Mouse (Mus musculus) spleen, adult 2 months (tissue): Measurements from ENCODE around the gene Hmgcs1. TPM values are rescaled to one million over a fixed set of nuclear protein-coding genes. Genes with fewer than 3 reads are reported as not detected.
"Not testable (repeated sequence)": the region's sequence is repeated elsewhere in the genome, so short reads cannot be mapped to it uniquely, and the experiment has no call there.

Experiments used
- DNase-seq, 2 experiments: peaks; one replicate each; pipeline versions ENCODE4 v3.0.0 to v3.0.0-alpha.2; 2012 to 2021; ENCODE audit warnings: low spot score in 2 of 2, low read depth in 1 of 2
- H3K27ac ChIP-seq: fragments of 200-500 bp; 2 replicates; pipeline ENCODE4 v1.5.1; 2012; ENCODE audit warnings: low read length, inconsistent platforms; ENCODE audit not compliant: insufficient read depth
- H3K27me3 ChIP-seq: fragments of 200-500 bp; 2 replicates; pipeline ENCODE4 v1.6.1; 2012; ENCODE audit warnings: mild to moderate bottlenecking, moderate library complexity, low read length, inconsistent platforms; ENCODE audit not compliant: control insufficient read depth, insufficient read depth
- H3K36me3 ChIP-seq: fragments of 200-500 bp; 2 replicates; pipeline ENCODE4 v1.6.1; 2012; ENCODE audit warnings: mild to moderate bottlenecking, low read length, inconsistent platforms; ENCODE audit not compliant: control insufficient read depth, insufficient read depth
- H3K4me1 ChIP-seq: fragments of 200-500 bp; 2 replicates; pipeline ENCODE4 v1.6.1; 2011; ENCODE audit warnings: inconsistent platforms; ENCODE audit not compliant: control insufficient read depth, insufficient read depth, insufficient read length
- H3K4me3 ChIP-seq: fragments of 200-500 bp; 2 replicates; pipeline ENCODE4 v1.5.1; 2011; ENCODE audit warnings: mild to moderate bottlenecking, inconsistent platforms; ENCODE audit not compliant: insufficient read depth, insufficient read length; ENCODE audit errors: extremely low read depth
- CTCF ChIP-seq: fragments of 200-500 bp; IDR thresholded peaks from 2 replicates; pipeline ENCODE4 v1.5.1; 2011; ENCODE audit warnings: mild to moderate bottlenecking, inconsistent platforms; ENCODE audit not compliant: insufficient read depth, insufficient read length, insufficient replicate concordance; ENCODE audit errors: extremely low read depth
- POLR2A ChIP-seq: fragments of 200-500 bp; IDR thresholded peaks from 2 replicates; pipeline ENCODE4 v1.6.1; 2011; ENCODE audit warnings: low read depth, low read length, inconsistent platforms
- WGBS: fragments of 180-500 bp; shearing (Covaris S2); methylation state at CpG from one replicate; pipeline ENCODE4 v1.1.7; 2018; 5-methylcytosine and 5-hydroxymethylcytosine counted together
- polyA plus RNA-seq: library from polyadenylated mRNA; depleted of rRNA; stranded (reverse); fragments of >200 nt; gene quantifications from 2 replicates; pipeline ENCODE4 v1.2.3, GENCODE M21; 2012

The Hmgcs1 gene
- polyA plus RNA-seq, 1 experiment: 7.1 TPM

DNA sequence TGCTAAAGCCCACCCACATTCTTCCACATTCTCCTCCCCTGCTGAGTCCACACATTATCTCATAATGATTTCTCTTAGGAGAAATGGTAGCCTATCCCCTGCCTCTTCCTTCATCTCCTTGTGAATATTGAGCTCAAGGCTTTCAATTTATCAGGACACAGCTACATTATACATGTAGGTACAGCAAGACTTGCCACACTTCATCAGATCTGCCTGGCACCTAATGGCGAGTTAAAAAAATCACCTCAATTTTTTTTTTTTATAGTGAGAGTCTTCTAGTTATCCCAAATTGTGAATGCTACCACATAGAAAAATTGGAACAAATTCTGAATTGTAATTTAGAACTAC lies 40.5 kb upstream of the Hmgcs1 start:
- H3K27me3 ChIP-seq: no peaks in the 10 kb centered on the region
- TF ChIP-seq POLR2A (no peak), CTCF (no peak)
- no peak overlapping the region for H3K4me3 ChIP-seq
- WGBS: 84% methylated on average over 1 of the region's 1 CpGs
- no peaks in the 10 kb centered on the region for H3K4me1 ChIP-seq
- no peak for DNase-seq
- no peaks in the 10 kb centered on the region for H3K36me3 ChIP-seq
- no peak overlapping the region for H3K27ac ChIP-seq

DNA sequence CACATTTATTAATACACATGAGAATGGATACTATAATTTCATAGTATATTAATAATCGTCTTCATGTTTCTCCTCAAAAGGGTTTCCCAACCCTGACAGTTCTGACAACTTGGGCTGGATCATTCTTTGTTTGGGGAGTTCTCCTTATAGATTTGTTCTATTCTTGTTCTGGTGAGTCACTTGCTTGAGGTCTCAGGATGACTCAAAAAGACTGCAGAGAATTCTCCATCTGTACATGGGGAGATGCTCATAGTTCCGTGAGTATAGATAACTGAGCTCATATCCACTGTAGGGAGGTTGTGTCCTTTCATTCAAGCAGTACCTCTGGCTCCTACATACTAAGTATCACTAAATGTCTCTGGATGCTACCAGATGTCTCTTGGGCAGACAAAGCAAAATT lies 35.4 kb upstream of the Hmgcs1 start:
- H3K4me1 ChIP-seq: no peaks in the 10 kb centered on the region
- no peaks in the 10 kb centered on the region for H3K36me3 ChIP-seq
- no peak for DNase-seq
- H3K4me3 ChIP-seq: no peak overlapping the region
- no peaks in the 10 kb centered on the region for H3K27me3 ChIP-seq
- no peak overlapping the region for H3K27ac ChIP-seq
- WGBS: 94% methylated on average over 2 of the region's 2 CpGs
- TF ChIP-seq POLR2A (no peak), CTCF (no peak)

DNA sequence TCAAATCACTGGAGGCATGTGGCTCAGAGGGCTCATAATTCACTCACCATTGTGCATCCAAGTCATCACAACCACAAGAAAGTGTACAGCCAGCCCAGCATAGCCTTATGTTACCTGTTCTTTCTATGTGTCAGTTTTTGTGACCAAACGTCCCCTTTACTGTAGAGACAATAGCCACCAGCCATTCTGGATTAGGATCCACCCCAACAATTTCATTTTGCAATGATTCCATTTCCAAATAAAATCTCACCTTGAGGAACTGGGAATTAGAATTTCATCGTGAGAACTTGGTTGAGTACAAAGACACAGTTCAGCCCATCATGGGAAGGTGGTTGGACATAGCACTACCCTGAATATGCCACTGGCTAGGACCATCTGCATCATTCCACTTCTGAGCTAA lies 33.9 kb upstream of the Hmgcs1 start:
- no peak for TF ChIP-seq CTCF
- TF ChIP-seq POLR2A: no peak
- no peak overlapping the region for H3K4me3 ChIP-seq
- no peak overlapping the region for H3K27ac ChIP-seq
- no peaks in the 10 kb centered on the region for H3K36me3 ChIP-seq
- no peaks in the 10 kb centered on the region for H3K27me3 ChIP-seq
- no peak for DNase-seq
- WGBS: 78% methylated on average over 2 of the region's 2 CpGs
- no peaks in the 10 kb centered on the region for H3K4me1 ChIP-seq

DNA sequence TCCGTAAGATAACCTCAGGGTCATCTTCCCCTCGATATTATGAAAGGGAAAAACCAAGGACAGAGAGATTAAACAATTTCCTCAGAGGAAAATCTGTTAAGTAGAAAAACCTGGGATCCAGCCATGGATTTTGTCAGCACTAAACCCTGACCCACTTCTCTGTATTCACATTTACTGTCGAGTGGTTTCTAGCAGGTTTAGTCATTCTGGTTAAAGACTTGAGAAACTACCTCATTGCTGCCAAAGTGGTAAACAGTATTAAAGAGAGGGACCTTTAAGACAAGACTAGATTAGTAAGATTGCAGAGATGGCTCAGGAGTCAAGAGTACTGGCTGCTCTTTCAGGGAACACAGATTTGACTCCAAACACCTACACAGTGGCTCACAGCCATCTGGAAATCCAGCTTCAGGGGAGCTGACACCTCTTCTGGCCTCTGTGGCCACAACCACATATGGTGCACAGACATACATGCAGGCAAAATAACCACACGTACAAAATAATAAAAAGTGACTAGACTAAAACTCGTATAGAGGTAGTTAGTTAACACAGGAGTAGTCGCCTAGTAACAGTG lies 33.2 kb upstream of the Hmgcs1 start:
- Histone ChIP-seq H3K27ac (no peak overlapping the region), H3K36me3 (no peaks in the 10 kb centered on the region), H3K4me3 (no peak overlapping the region), H3K4me1 (no peaks in the 10 kb centered on the region), H3K27me3 (no peaks in the 10 kb centered on the region)
- no peak for TF ChIP-seq POLR2A
- no peak for TF ChIP-seq CTCF
- DNase-seq: no peak
- WGBS: 70% methylated on average over 6 of the region's 6 CpGs

DNA sequence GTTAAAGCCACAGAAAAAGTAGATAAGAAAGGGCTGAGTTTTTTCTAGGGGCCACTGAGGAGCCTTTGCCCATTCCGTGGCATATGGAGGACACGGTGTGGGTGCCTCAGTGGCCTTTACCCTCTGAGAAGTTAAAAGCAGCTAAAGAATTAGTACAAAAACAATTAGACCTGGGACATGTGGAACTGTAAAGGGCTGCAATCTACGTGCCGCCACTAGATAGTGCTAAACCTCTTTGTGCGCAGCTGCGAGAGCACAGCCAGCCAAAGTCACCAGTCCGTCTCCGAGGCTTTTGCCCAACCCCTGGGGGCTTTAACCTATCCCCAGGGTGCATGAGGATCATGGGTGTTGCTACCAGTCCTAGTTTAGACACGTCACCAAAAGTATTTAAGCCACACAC lies 28.8 kb upstream of the Hmgcs1 start:
- H3K36me3 ChIP-seq, H3K27ac ChIP-seq, H3K27me3 ChIP-seq, DNase-seq, H3K4me3 ChIP-seq, H3K4me1 ChIP-seq: not testable (repeated sequence)
- WGBS: 80% methylated on average over 6 of the region's 9 CpGs

DNA sequence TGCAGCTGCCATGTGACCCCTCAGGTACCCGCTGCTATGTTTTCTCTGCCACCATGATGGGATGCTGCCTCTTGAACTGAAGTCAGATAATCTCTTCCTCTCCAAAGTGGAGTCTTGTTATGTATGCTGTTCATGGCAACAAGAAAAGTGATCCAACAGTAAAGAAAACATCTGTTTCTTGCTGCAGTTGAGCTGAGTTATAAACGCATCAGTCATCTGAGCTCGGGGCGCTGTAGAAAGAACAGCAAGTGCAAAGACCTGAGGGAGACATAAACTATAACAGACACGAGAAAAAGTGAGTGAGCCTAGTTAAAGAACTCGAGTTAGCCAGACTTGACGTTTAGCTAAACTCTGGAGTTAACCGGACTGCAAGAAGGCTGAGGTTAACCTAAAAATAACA lies 11.4 kb upstream of the Hmgcs1 start:
- H3K27me3 ChIP-seq: no peaks in the 10 kb centered on the region
- no peaks in the 10 kb centered on the region for H3K36me3 ChIP-seq
- no peak for DNase-seq
- no peaks in the 10 kb centered on the region for H3K4me1 ChIP-seq
- no peak overlapping the region for H3K4me3 ChIP-seq
- TF ChIP-seq POLR2A (no peak), CTCF (no peak)
- H3K27ac ChIP-seq: no peak overlapping the region
- WGBS: 86% methylated on average over 8 of the region's 8 CpGs

DNA sequence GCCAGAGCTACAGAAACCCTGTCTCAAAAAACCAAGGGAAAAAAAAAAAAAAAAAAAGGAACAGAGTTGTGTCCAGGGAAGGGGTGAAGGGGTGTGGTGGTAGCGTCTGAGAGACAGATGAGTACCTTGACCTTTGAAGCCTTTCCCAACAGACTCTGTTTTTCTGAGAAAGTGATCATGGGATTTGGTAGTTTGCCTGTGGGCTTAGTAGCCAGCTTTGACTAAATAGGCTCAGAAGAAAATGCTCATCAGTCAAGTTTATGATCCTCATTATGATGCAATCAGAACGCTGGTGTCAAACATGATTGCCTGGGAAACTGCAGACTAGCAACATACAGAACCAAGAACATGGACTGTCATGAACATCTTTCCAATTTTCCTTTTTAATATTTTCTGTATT lies 10.5 kb upstream of the Hmgcs1 start:
- WGBS: 94% methylated on average over 2 of the region's 2 CpGs
- Histone ChIP-seq H3K4me1 (no peaks in the 10 kb centered on the region), H3K4me3 (no peak overlapping the region), H3K36me3 (no peaks in the 10 kb centered on the region), H3K27me3 (no peaks in the 10 kb centered on the region), H3K27ac (no peak overlapping the region)
- DNase-seq: no peak
- TF ChIP-seq POLR2A (no peak), CTCF (no peak)

DNA sequence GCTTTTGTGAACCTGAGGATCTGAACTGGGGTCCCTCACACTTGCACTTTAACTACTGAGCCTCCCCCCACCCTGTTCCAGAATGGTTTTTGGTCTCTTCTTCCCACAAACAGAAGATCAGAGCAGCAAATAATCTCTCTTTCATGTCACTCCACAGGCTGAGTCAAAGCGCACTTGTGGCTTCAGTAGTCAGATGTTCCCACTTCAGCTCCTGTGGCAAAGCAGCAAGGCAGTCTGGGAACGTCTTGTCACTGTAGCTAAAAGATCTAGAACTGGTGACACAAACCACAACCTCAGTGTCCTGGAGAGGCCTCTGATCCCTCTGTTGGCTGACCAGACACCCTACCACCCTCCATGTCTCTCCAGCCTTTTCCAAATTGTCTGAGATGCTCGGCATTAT lies 9.0 kb upstream of the Hmgcs1 start:
- 66% methylated on average over 3 of the region's 3 CpGs for WGBS
- Histone ChIP-seq H3K4me3 (no peak overlapping the region), H3K27ac (no peak overlapping the region), H3K27me3 (no peaks in the 10 kb centered on the region), H3K4me1 (no peaks in the 10 kb centered on the region), H3K36me3 (no peaks in the 10 kb centered on the region)
- no peak for DNase-seq
- no peak for TF ChIP-seq CTCF
- TF ChIP-seq POLR2A: no peak
